Comparison of ENCODE assay signal across 11 mouse cellular contexts in genomic region chr9:107298876-107299275, GRCm38 (mm10). TPM values are rescaled to one million over a fixed set of nuclear protein-coding genes. Genes with fewer than 3 reads are reported as not detected.
A peak's percentile ranks its signal among the peaks of the same experiment; 100 is the strongest.
DNase-seq lines count a peak whose midpoint lies in the region; ATAC-seq and TF ChIP-seq lines count a peak whose summit lies in the region.
"Had no signal": no experiment of that assay in that cellular context is flagged by ENCODE, and none has a peak within 500 bp of the region (broad histone marks: within the 10 kb centered on the region; RNA-seq: fewer than 3 reads in every experiment).

No protein-coding gene starts in this region.

- ATAC-seq in embryonic facial prominence, embryonic 14.5 days (ENCODE audit: low read depth): no peak
- ATAC-seq in liver, postnatal 0 days: no peak

- no peaks in the 10 kb centered on the region; the same call in 1 of the 2 replicates for H3K79me2 ChIP-seq in heart, adult 2 months (replicated peaks; ENCODE audit: control insufficient read depth, insufficient read depth, low read length)

- peak overlapping the region; percentile 76 for H3K4me2 ChIP-seq in embryonic facial prominence, embryonic 14.5 days (ENCODE audit: low read depth, low read length)
- H3K4me2 ChIP-seq in liver, postnatal 0 days (ENCODE audit: low read depth, low read length): peak overlapping the region; percentile 94

- TF ChIP-seq CTCF in heart, adult 2 months (IDR thresholded peaks at IDR 0.05): 0 out of 2 replicates have a peak, but pooled peaks have one; percentile 10
- TF ChIP-seq CTCF in lung, adult 2 months (IDR thresholded peaks at IDR 0.05; ENCODE audit: insufficient read depth, low read length): no peak
- TF ChIP-seq CTCF in liver, postnatal 0 days (IDR thresholded peaks at IDR 0.05; ENCODE audit: low read depth): peak; percentile 6; the same call in 1 of the 2 replicates

- TF ChIP-seq POLR2A in heart, adult 2 months (IDR thresholded peaks at IDR 0.05; ENCODE audit: insufficient read depth, low read depth, low read length): no peak
- no peak for TF ChIP-seq POLR2A in lung, adult 2 months (IDR thresholded peaks at IDR 0.05; ENCODE audit: borderline replicate concordance, extremely low read depth, low read depth, low read length)

- peaks cover 24% of the 10 kb centered on the region for H3K4me1 ChIP-seq in heart, adult 2 months (ENCODE audit: control insufficient read depth, insufficient read depth, low read length)
- peaks cover 32% of the 10 kb centered on the region for H3K4me1 ChIP-seq in lung, adult 2 months (ENCODE audit: control insufficient read depth, insufficient read depth, low read length)
- H3K4me1 ChIP-seq in embryonic facial prominence, embryonic 14.5 days (ENCODE audit: control insufficient read depth, insufficient read depth, low read length): 0 out of 2 replicates have a peak, but pooled peaks cover 3% of the 10 kb centered on the region
- H3K4me1 ChIP-seq in liver, postnatal 0 days (ENCODE audit: insufficient read depth): peaks cover 55% of the 10 kb centered on the region

- peaks cover 13% of the 10 kb centered on the region for H3K36me3 ChIP-seq in heart, adult 2 months (ENCODE audit: control insufficient read depth, insufficient read depth, low read length)
- H3K36me3 ChIP-seq in embryonic facial prominence, embryonic 14.5 days (ENCODE audit: control insufficient read depth, insufficient read depth, low read length): peaks cover 26% of the 10 kb centered on the region
- H3K36me3 ChIP-seq in liver, postnatal 0 days (replicated peaks; ENCODE audit: insufficient read depth, low read length): peaks cover 33% of the 10 kb centered on the region

- no peak for TF ChIP-seq EP300 in heart, adult 2 months (IDR thresholded peaks at IDR 0.05; ENCODE audit: insufficient read depth, low read depth, low read length)
- no peak for TF ChIP-seq EP300 in liver, postnatal 0 days (IDR thresholded peaks at IDR 0.05; ENCODE audit: low read depth)

- peak overlapping the region; percentile 93 for H3K27ac ChIP-seq in heart, adult 2 months
- H3K27ac ChIP-seq in embryonic facial prominence, embryonic 14.5 days (replicated peaks; ENCODE audit: low read depth, low read length): no peak overlapping the region
- H3K27ac ChIP-seq in liver, postnatal 0 days (ENCODE audit: low read depth): peak overlapping the region; percentile 94
- H3K27ac ChIP-seq: hindbrain, embryonic 13.5 days had no signal

- H3K27me3 ChIP-seq in heart, adult 2 months (ENCODE audit: control insufficient read depth, insufficient read depth, low read length): no peaks in the 10 kb centered on the region
- no peaks in the 10 kb centered on the region for H3K27me3 ChIP-seq in embryonic facial prominence, embryonic 14.5 days (replicated peaks; ENCODE audit: control insufficient read depth, insufficient read depth, low read length)
- H3K27me3 ChIP-seq in liver, postnatal 0 days (ENCODE audit: insufficient read depth, low read length): no peaks in the 10 kb centered on the region

- 63% methylated on average over 6 of the region's 6 CpGs for WGBS in heart, adult 2 months
- WGBS in lung, adult 2 months: 48% methylated on average over 6 of the region's 6 CpGs
- 90% methylated on average over 6 of the region's 6 CpGs for WGBS in embryonic facial prominence, embryonic 14.5 days
- 70% methylated on average over 6 of the region's 6 CpGs for WGBS in liver, postnatal 0 days (ENCODE audit: insufficient replicate concordance)

- DNase-seq in heart, adult 2 months: no peak
- no peak for DNase-seq in heart, adult 18-20 months
- DNase-seq in lung, adult 2 months: no peak
- no peak for DNase-seq in lung, adult 18-20 months
- DNase-seq in embryonic facial prominence, embryonic 14.5 days (ENCODE audit: low spot score): no peak
- DNase-seq in liver, postnatal 0 days: no peak
- DNase-seq in layer of hippocampus, adult 8-10 months (ENCODE audit: low spot score in 2 of 2): no peak
- DNase-seq in neural tube, embryonic 10.5 days (ENCODE audit: extremely low spot score, low spot score): no peak
- DNase-seq: B cell, adult 2 months; embryo, embryonic 11 days had no signal

- intact Hi-C loops in heart, adult 2 months (cut with DNase I): loop anchor here (2.0 kb wide), 1 partner anchor 26 kb away; no protein-coding TSS in a partner anchor

- H3K4me3 ChIP-seq in heart, adult 2 months: peak overlapping the region; percentile 53
- peak overlapping the region; percentile 86 for H3K4me3 ChIP-seq in lung, adult 2 months (replicated peaks; ENCODE audit: extremely low read depth, low read depth, low read length)
- no peak overlapping the region for H3K4me3 ChIP-seq in embryonic facial prominence, embryonic 14.5 days (ENCODE audit: low read depth, low read length)
- peak overlapping the region; percentile 81 for H3K4me3 ChIP-seq in liver, postnatal 0 days (ENCODE audit: low read depth, low read length)

- H3K9ac ChIP-seq in heart, adult 2 months (ENCODE audit: low read depth, low read length): peak overlapping the region; percentile 90
- H3K9ac ChIP-seq in embryonic facial prominence, embryonic 14.5 days (ENCODE audit: low read depth, low read length): no peak overlapping the region
- peak overlapping the region; percentile 82 for H3K9ac ChIP-seq in liver, postnatal 0 days (replicated peaks)

- H3K9me3 ChIP-seq in embryonic facial prominence, embryonic 14.5 days (ENCODE audit: control insufficient read depth, low read length): no peaks in the 10 kb centered on the region
- no peaks in the 10 kb centered on the region for H3K9me3 ChIP-seq in liver, postnatal 0 days (ENCODE audit: low read length)
- H3K9me3 ChIP-seq: hindbrain, embryonic 13.5 days had no signal

RNA-seq across cellular contexts. Expression of gene Cish, which starts 3.0 kb away (rescaled TPM):
- 100 to 1,000 TPM; 151 to 167 TPM for total RNA-seq in heart, adult 2 months (2021)
- polyA plus RNA-seq in heart, adult 2 months (2012; rRNA removed): 89.8 and 118 TPM in 2 replicates
- total RNA-seq in heart, adult 18-20 months (2021): 100 to 1,000 TPM; 120 to 131 TPM
- 61.1 and 72.2 TPM in 2 replicates for polyA plus RNA-seq in lung, adult 2 months (2012; rRNA removed)
- 5.8 and 6.6 TPM in 2 replicates for polyA plus RNA-seq in embryonic facial prominence, embryonic 14.5 days (2014; fragmentation: Nextera tagmentation; extraction: Ambion mirVana)
- polyA plus RNA-seq in liver, postnatal 0 days (2015; fragmentation: Nextera tagmentation; extraction: Ambion mirVana): 17.1 and 21.9 TPM in 2 replicates
- total RNA-seq in layer of hippocampus, adult 8-10 months (2022): 1 to 10 TPM; 2.1 to 6.1 (median 2.9) TPM

RNA-seq across cellular contexts. Expression of gene Mapkapk3, which starts 9.2 kb away (rescaled TPM):
- 10 to 100 TPM; 29.0 to 36.0 TPM for total RNA-seq in heart, adult 2 months (2021)
- polyA plus RNA-seq in heart, adult 2 months (2012; rRNA removed): 26.1 and 40.8 TPM in 2 replicates
- total RNA-seq in heart, adult 18-20 months (2021): 10 to 100 TPM; 29.4 to 30.3 TPM
- 29.3 and 41.1 TPM in 2 replicates for polyA plus RNA-seq in lung, adult 2 months (2012; rRNA removed)
- polyA plus RNA-seq in embryonic facial prominence, embryonic 14.5 days (2014; fragmentation: Nextera tagmentation; extraction: Ambion mirVana): 10.1 and 12.2 TPM in 2 replicates
- 7.8 and 8.3 TPM in 2 replicates for polyA plus RNA-seq in liver, postnatal 0 days (2015; fragmentation: Nextera tagmentation; extraction: Ambion mirVana)
- total RNA-seq in layer of hippocampus, adult 8-10 months (2022): 1 to 10 TPM; 1.9 to 5.1 (median 3.4) TPM

RNA-seq across cellular contexts. Expression of gene Hemk1, which starts 39.3 kb away (rescaled TPM):
- 10 to 100 TPM; 21.2 to 21.4 TPM for total RNA-seq in heart, adult 2 months (2021)
- polyA plus RNA-seq in heart, adult 2 months (2012; rRNA removed): 30.3 and 37.0 TPM in 2 replicates
- total RNA-seq in heart, adult 18-20 months (2021): 10 to 100 TPM; 20.4 to 22.7 TPM
- 16.9 and 21.0 TPM in 2 replicates for polyA plus RNA-seq in lung, adult 2 months (2012; rRNA removed)
- polyA plus RNA-seq in embryonic facial prominence, embryonic 14.5 days (2014; fragmentation: Nextera tagmentation; extraction: Ambion mirVana): 9.8 and 10.8 TPM in 2 replicates
- polyA plus RNA-seq in liver, postnatal 0 days (2015; fragmentation: Nextera tagmentation; extraction: Ambion mirVana): 2.5 and 3.2 TPM in 2 replicates
- total RNA-seq in layer of hippocampus, adult 8-10 months (2022): 10 to 100 TPM; 15.6 to 20.6 (median 18.5) TPM

RNA-seq across cellular contexts. Expression of gene 6430571L13Rik, which starts 41.5 kb away (rescaled TPM):
- total RNA-seq in heart, adult 2 months (2021): 1 to 10 TPM; 5.2 to 6.5 TPM
- 4.1 and 5.0 TPM in 2 replicates for polyA plus RNA-seq in heart, adult 2 months (2012; rRNA removed)
- total RNA-seq in heart, adult 18-20 months (2021): 1 to 10 TPM; 3.5 to 5.3 TPM
- polyA plus RNA-seq in lung, adult 2 months (2012; rRNA removed): 0.34 and 1.1 TPM in 2 replicates
- 0.96 and 1.2 TPM in 2 replicates for polyA plus RNA-seq in embryonic facial prominence, embryonic 14.5 days (2014; fragmentation: Nextera tagmentation; extraction: Ambion mirVana)
- 0.14 and 0.22 TPM in 2 replicates for polyA plus RNA-seq in liver, postnatal 0 days (2015; fragmentation: Nextera tagmentation; extraction: Ambion mirVana)
- total RNA-seq in layer of hippocampus, adult 8-10 months (2022): 1 to 10 TPM; 2.4 to 4.0 (median 3.4) TPM
